Mouse (Mus musculus) embryonic facial prominence, embryonic 14.5 days (tissue): Measurements from ENCODE around the gene Nwd2. TPM values are rescaled to one million over a fixed set of nuclear protein-coding genes. Genes with fewer than 3 reads are reported as not detected.

ENCODE experiments used
- ATAC-seq: fragments of 200-750 bp; cut with Nextera tagmentation; 2 replicates; pipeline ENCODE4 v1.8.0; 2017; ENCODE audit warnings: low read depth, moderate number of reproducible peaks, moderate TSS enrichment
- DNase-seq: peaks from one replicate; pipeline ENCODE4 v3.0.0-alpha.2; 2015; ENCODE audit warnings: low spot score
- H3K27ac ChIP-seq: fragments of 300-500 bp; sonication (generic); replicated peaks from 2 replicates; pipeline ENCODE4 v1.5.1; 2014; ENCODE audit warnings: low read depth, mild to moderate bottlenecking, low read length, moderate library complexity
- H3K27me3 ChIP-seq: fragments of 300-500 bp; sonication (generic); replicated peaks from 2 replicates; pipeline ENCODE4 v1.6.1; 2014; ENCODE audit warnings: low read length; ENCODE audit not compliant: control insufficient read depth, insufficient read depth
- H3K36me3 ChIP-seq: fragments of 300-500 bp; sonication (generic); 2 replicates; pipeline ENCODE4 v1.6.1; 2014; ENCODE audit warnings: low read length, mixed read lengths; ENCODE audit not compliant: control insufficient read depth, insufficient read depth
- H3K4me1 ChIP-seq: fragments of 300-500 bp; sonication (generic); 2 replicates; pipeline ENCODE4 v1.6.1; 2014; ENCODE audit warnings: antibody characterized with exemption, low read length; ENCODE audit not compliant: control insufficient read depth, insufficient read depth
- H3K4me2 ChIP-seq: fragments of 300-500 bp; sonication (generic); 2 replicates; pipeline ENCODE4 v1.6.1; 2014; ENCODE audit warnings: low read depth, mild to moderate bottlenecking, low read length, moderate library complexity, mixed read lengths
- H3K4me3 ChIP-seq: fragments of 300-500 bp; sonication (generic); 2 replicates; pipeline ENCODE4 v1.5.1; 2014; ENCODE audit warnings: low read depth, mild to moderate bottlenecking, low read length
- H3K9ac ChIP-seq: fragments of 300-500 bp; sonication (generic); 2 replicates; pipeline ENCODE4 v1.6.1; 2014; ENCODE audit warnings: low read depth, mild to moderate bottlenecking, low read length, moderate library complexity, mixed read lengths
- H3K9me3 ChIP-seq: fragments of 300-500 bp; sonication (generic); 2 replicates; pipeline ENCODE4 v1.6.1; 2016; ENCODE audit warnings: low read length; ENCODE audit not compliant: control insufficient read depth
- WGBS: fragments of 180-500 bp; shearing (Covaris S2); extraction: QIAGEN DNeasy Blood & Tissue Kit; methylation state at CpG from one replicate; pipeline ENCODE4 v1.1.7; 2014; 5-methylcytosine and 5-hydroxymethylcytosine counted together
- polyA plus RNA-seq: library from polyadenylated mRNA; unstranded; fragments of >200 nt; fragmentation: Nextera tagmentation; extraction: Ambion mirVana; gene quantifications from 2 replicates; pipeline ENCODE4 v1.2.1, GENCODE M21; 2014

Gene Nwd2
- polyA plus RNA-seq, 1 experiment from 2014 or later: 1.5 TPM

GRCm38 (mm10) chr5:63847080-63847479 lies 198.2 kb downstream of the Nwd2 start:
- no peak overlapping the region for H3K4me2 ChIP-seq
- no peak for DNase-seq
- H3K9ac ChIP-seq: no peak overlapping the region
- WGBS: 87% methylated on average over 8 of the region's 8 CpGs
- H3K27me3 ChIP-seq: no peaks in the 10 kb centered on the region
- peaks cover 5% of the 10 kb centered on the region; the same call in 1 of the 2 replicates for H3K9me3 ChIP-seq
- no peak overlapping the region for H3K27ac ChIP-seq
- ATAC-seq: no peak
- H3K4me3 ChIP-seq: no peak overlapping the region
- no peaks in the 10 kb centered on the region for H3K4me1 ChIP-seq
- H3K36me3 ChIP-seq: no peaks in the 10 kb centered on the region

GRCm38 (mm10) chr5:63847541-63848226 lies 198.8 kb downstream of the Nwd2 start:
- H3K4me3 ChIP-seq: no peak overlapping the region
- no peaks in the 10 kb centered on the region for H3K27me3 ChIP-seq
- H3K36me3 ChIP-seq: no peaks in the 10 kb centered on the region
- H3K4me2 ChIP-seq: no peak overlapping the region
- WGBS: 87% methylated on average over 13 of the region's 13 CpGs
- H3K9me3 ChIP-seq: peaks cover 5% of the 10 kb centered on the region; the same call in 1 of the 2 replicates
- ATAC-seq (no peak), DNase-seq (no peak)
- no peak overlapping the region for H3K27ac ChIP-seq
- H3K9ac ChIP-seq: no peak overlapping the region
- H3K4me1 ChIP-seq: no peaks in the 10 kb centered on the region

GRCm38 (mm10) chr5:63858901-63859300 lies 210.0 kb downstream of the Nwd2 start:
- WGBS: 86% methylated on average over 8 of the region's 8 CpGs

More at GRCm38 (mm10) chr5:63858901-63859300, 210.0 kb downstream of the Nwd2 start:
- Histone ChIP-seq H3K9me3 (no peaks in the 10 kb centered on the region), H3K4me2 (no peak overlapping the region), H3K4me1 (no peaks in the 10 kb centered on the region), H3K27ac (no peak overlapping the region), H3K9ac (no peak overlapping the region), H3K4me3 (no peak overlapping the region), H3K27me3 (no peaks in the 10 kb centered on the region), H3K36me3 (no peaks in the 10 kb centered on the region)
- DNase-seq: no peak
- no peak for ATAC-seq

Other genes with a start within 250 kb of the Nwd2 start
- 3.9 and 4.4 TPM in 2 replicates for gene 0610040J01Rik, start 163.3 kb downstream of the Nwd2 start, polyA plus RNA-seq